Mouse (Mus musculus) liver, embryonic 14.5 days (tissue): Measurements from ENCODE around the gene Pgap2. TPM values are rescaled to one million over a fixed set of nuclear protein-coding genes. Genes with fewer than 3 reads are reported as not detected.

ENCODE experiments used
- ATAC-seq: fragments of 200-750 bp; cut with Nextera tagmentation; 2 replicates; pipeline ENCODE4 v1.8.0; 2017; ENCODE audit warnings: moderate number of reproducible peaks, mild to moderate bottlenecking, moderate library complexity; ENCODE audit not compliant: insufficient read depth
- DNase-seq, 3 experiments: peaks; one replicate each; pipeline ENCODE4 v3.0.0-alpha.2; 2012 to 2013; ENCODE audit warnings: low read depth in 3 of 3, low spot score in 3 of 3
- H3K27ac ChIP-seq: fragments of 300-500 bp; sonication (generic); 2 replicates; pipeline ENCODE4 v1.5.1; 2014; ENCODE audit warnings: moderate library complexity, mild to moderate bottlenecking, control low read depth, inconsistent platforms
- H3K27me3 ChIP-seq: fragments of 300-500 bp; sonication (generic); 2 replicates; pipeline ENCODE4 v1.6.1; 2014; ENCODE audit warnings: mild to moderate bottlenecking, low read length, moderate library complexity; ENCODE audit not compliant: control insufficient read depth, insufficient read depth
- H3K36me3 ChIP-seq: fragments of 300-500 bp; sonication (generic); replicated peaks from 2 replicates; pipeline ENCODE4 v1.6.1; 2014; ENCODE audit warnings: low read depth; ENCODE audit not compliant: control insufficient read depth, insufficient read depth
- H3K4me1 ChIP-seq, 2 experiments: fragments of 200-500 bp in 1 of 2; fragments of 300-500 bp in 1 of 2; sonication (generic) in 1 of 2; replicated peaks; 2 replicates each; pipeline ENCODE4 v1.6.1; 2012 to 2014; ENCODE audit warnings: antibody characterized with exemption in 1 of 2, inconsistent platforms in 1 of 2, low read length in 1 of 2; ENCODE audit not compliant: control insufficient read depth in 2 of 2, insufficient read depth in 2 of 2
- H3K4me2 ChIP-seq: fragments of 300-500 bp; sonication (generic); 2 replicates; pipeline ENCODE4 v1.6.1; 2014; ENCODE audit warnings: low read depth, mild to moderate bottlenecking, control low read depth, moderate library complexity
- H3K4me3 ChIP-seq, 2 experiments: fragments of 200-500 bp in 1 of 2; fragments of 300-500 bp in 1 of 2; sonication (generic) in 1 of 2; 2 replicates each; pipeline ENCODE4 v1.5.1; 2012 to 2014; ENCODE audit warnings: low read depth in 2 of 2, low read length in 2 of 2, mild to moderate bottlenecking in 2 of 2, control low read depth in 1 of 2, inconsistent platforms in 1 of 2, moderate library complexity in 1 of 2; ENCODE audit not compliant: insufficient read depth in 1 of 2
- H3K9ac ChIP-seq: fragments of 300-500 bp; sonication (generic); replicated peaks from 2 replicates; pipeline ENCODE4 v1.6.1; 2014; ENCODE audit warnings: mild to moderate bottlenecking, control low read depth, moderate library complexity
- H3K9me3 ChIP-seq: fragments of 300-500 bp; sonication (generic); 2 replicates; pipeline ENCODE4 v1.6.1; 2016; ENCODE audit warnings: low read length, mixed read lengths; ENCODE audit not compliant: control insufficient read depth
- CTCF ChIP-seq: IDR thresholded peaks from 2 replicates; pipeline ENCODE4 v1.5.1; 2016; ENCODE audit warnings: antibody characterized with exemption, low read depth, control low read depth
- EP300 ChIP-seq: IDR thresholded peaks from 2 replicates; pipeline ENCODE4 v1.6.1; 2016; ENCODE audit warnings: antibody characterized with exemption, low read depth
- WGBS: fragments of 180-500 bp; shearing (Covaris S2); extraction: QIAGEN DNeasy Blood & Tissue Kit; methylation state at CpG from one replicate; pipeline ENCODE4 v1.1.7; 2014; ENCODE audit not compliant: insufficient replicate concordance; 5-methylcytosine and 5-hydroxymethylcytosine counted together
- polyA plus RNA-seq, 2 experiments: library from polyadenylated mRNA; depleted of rRNA in 1 of 2; stranded (reverse) in 1 of 2; unstranded in 1 of 2; fragments of >200 nt; fragmentation: Nextera tagmentation in 1 of 2; extraction: Ambion mirVana in 1 of 2; gene quantifications; 2 replicates each; pipeline versions ENCODE4 v1.2.1 to v1.2.3; 2012 to 2014

Pgap2 gene
- 14.5 and 15.4 TPM in 2 replicates for polyA plus RNA-seq (2012; rRNA removed)
- 18.0 and 20.2 TPM in 2 replicates for polyA plus RNA-seq (2014; fragmentation: Nextera tagmentation; extraction: Ambion mirVana)

- WGBS = under 1% methylated on average over 82 of the region's 87 CpGs
- H3K4me1 ChIP-seq = peaks cover 20 to 27% of the 10 kb centered on the region in 2 experiments
- H3K9ac ChIP-seq = peak within 1 kb of the TSS; percentile 87
- peak within 1 kb of the TSS; percentile 91 for H3K4me3 ChIP-seq
- DNase-seq (peak; percentile 98), ATAC-seq (peak; percentile 96)
- H3K4me2 ChIP-seq = peak within 1 kb of the TSS; percentile 80
- TF ChIP-seq EP300 (no peak), CTCF (0 out of 2 replicates have a peak, but pooled peaks have one; percentile 28)
- H3K27me3 ChIP-seq = no peaks in the 10 kb centered on the region
- no peaks in the 10 kb centered on the region for H3K36me3 ChIP-seq
- peak within 1 kb of the TSS; percentile 77 for H3K27ac ChIP-seq
- no peaks in the 10 kb centered on the region for H3K9me3 ChIP-seq
These were observed at the start of gene Pgap2, which contains the start of gene Nup98 for GRCm38 (mm10) chr7:102209756-102210721. Gene Pgap2, plus strand, starts transcription at chr7:102210208. Gene Nup98, minus strand, starts transcription at chr7:102210176.

GRCm38 (mm10) chr7:102170300-102170699 lies 39.7 kb upstream of the Pgap2 start:
- DNase-seq (peak in 1 of 3 experiments; percentile 14), ATAC-seq (no peak)
- H3K27me3 ChIP-seq = no peaks in the 10 kb centered on the region
- peak; percentile 50; the same call in 1 of the 2 replicates for TF ChIP-seq CTCF
- no peak for TF ChIP-seq EP300
- no peak overlapping the region for H3K27ac ChIP-seq
- H3K4me3 ChIP-seq = no peak overlapping the region
- peaks cover 12% of the 10 kb centered on the region for H3K36me3 ChIP-seq
- no peaks in the 10 kb centered on the region for H3K4me1 ChIP-seq
- H3K9me3 ChIP-seq = no peaks in the 10 kb centered on the region
- H3K4me2 ChIP-seq = no peak overlapping the region
- H3K9ac ChIP-seq = no peak overlapping the region

- 73% methylated on average over 3 of the region's 3 CpGs for WGBS
- TF ChIP-seq CTCF (no peak), EP300 (no peak)
- DNase-seq = no peak
- H3K27me3 ChIP-seq = no peaks in the 10 kb centered on the region
- H3K9me3 ChIP-seq = no peaks in the 10 kb centered on the region
- no peak overlapping the region for H3K9ac ChIP-seq
- H3K27ac ChIP-seq = no peak overlapping the region
- no peak for ATAC-seq
- no peaks in the 10 kb centered on the region for H3K4me1 ChIP-seq
- H3K36me3 ChIP-seq = peaks cover 68% of the 10 kb centered on the region
- H3K4me2 ChIP-seq = no peak overlapping the region
- no peak overlapping the region for H3K4me3 ChIP-seq
These were observed 26.2 kb upstream of the Pgap2 start for GRCm38 (mm10) chr7:102183849-102184248.

GRCm38 (mm10) chr7:102192356-102192755 lies 17.7 kb upstream of the Pgap2 start:
- no peak for ATAC-seq
- no peak for TF ChIP-seq EP300
- no peak for TF ChIP-seq CTCF
- no peak for DNase-seq
- Histone ChIP-seq H3K36me3 (peaks cover 47% of the 10 kb centered on the region), H3K9me3 (no peaks in the 10 kb centered on the region), H3K9ac (no peak overlapping the region), H3K4me3 (no peak overlapping the region), H3K4me2 (no peak overlapping the region), H3K27ac (no peak overlapping the region), H3K27me3 (no peaks in the 10 kb centered on the region), H3K4me1 (no peaks in the 10 kb centered on the region)
- WGBS = 91% methylated on average over 1 of the region's 1 CpGs

- DNase-seq (no peak), ATAC-seq (no peak)
- Histone ChIP-seq H3K27ac (no peak overlapping the region), H3K4me3 (no peak overlapping the region), H3K27me3 (no peaks in the 10 kb centered on the region), H3K4me1 (peaks cover 7 to 15% of the 10 kb centered on the region in 2 experiments), H3K36me3 (no peaks in the 10 kb centered on the region), H3K4me2 (no peak overlapping the region), H3K9ac (no peak overlapping the region), H3K9me3 (no peaks in the 10 kb centered on the region)
- WGBS = 77% methylated on average over 3 of the region's 3 CpGs
- TF ChIP-seq EP300 (no peak), CTCF (no peak)
These were observed 9.4 kb upstream of the Pgap2 start for GRCm38 (mm10) chr7:102200576-102200975.
